Comparison of ENCODE assay signal across 26 mouse cellular contexts in genomic region chr10:68956539-68956938, GRCm38 (mm10).
DNase-seq lines count a peak whose midpoint lies in the region; ATAC-seq lines count a peak whose summit lies in the region.
"Had no signal": no experiment of that assay in that cellular context is flagged by ENCODE, and none has a peak within 500 bp of the region (broad histone marks: within the 10 kb centered on the region; RNA-seq: fewer than 3 reads in every experiment).

No protein-coding gene starts in this region.

- no peaks in the 10 kb centered on the region for H3K4me1 ChIP-seq in embryonic facial prominence, embryonic 14.5 days (ENCODE audit: control insufficient read depth, insufficient read depth, low read length)
- 0 out of 2 replicates have a peak, but pooled peaks cover 2% of the 10 kb centered on the region for H3K4me1 ChIP-seq in embryonic facial prominence, embryonic 10.5 days
- H3K4me1 ChIP-seq: forebrain, embryonic 13.5 days; heart, embryonic 15.5 days; neural tube, embryonic 12.5 days had no signal

- peak; percentile 53 for DNase-seq in embryonic facial prominence, embryonic 14.5 days (ENCODE audit: low spot score)
- no peak for DNase-seq in embryonic facial prominence, embryonic 10.5 days (ENCODE audit: low spot score)
- peak; percentile 31 to 46 for DNase-seq in heart, adult 18-20 months
- DNase-seq in heart, postnatal 25 days (ENCODE audit: low spot score) = no peak
- DNase-seq in brain, adult 2 months (ENCODE audit: low read depth, low spot score) = peak; percentile 20
- peak; percentile 29 for DNase-seq in gastrocnemius, postnatal 25 days
- DNase-seq in adrenal gland, adult 8-10 months = no peak
- DNase-seq in thymus, postnatal 14 days = no peak
- DNase-seq: adrenal gland, postnatal 14 days; kidney, adult 9 months; kidney, postnatal 10 days; layer of hippocampus, postnatal 36 days; liver; lung, embryonic 14.5 days; lung, postnatal 14 days; midbrain, embryonic 14.5 days; right cerebral cortex, adult 18-20 months; thymus, adult 2 months; thymus, postnatal 4 days had no signal

- H3K4me2 ChIP-seq in embryonic facial prominence, embryonic 14.5 days (ENCODE audit: low read depth, low read length) = no peak overlapping the region
- H3K4me2 ChIP-seq: forebrain, embryonic 13.5 days; heart, embryonic 15.5 days; hindbrain, embryonic 14.5 days; lung, embryonic 14.5 days; neural tube, embryonic 12.5 days had no signal

- no peak overlapping the region for H3K27ac ChIP-seq in embryonic facial prominence, embryonic 14.5 days (replicated peaks; ENCODE audit: low read depth, low read length)
- H3K27ac ChIP-seq in embryonic facial prominence, embryonic 10.5 days (replicated peaks) = no peak overlapping the region
- H3K27ac ChIP-seq: forebrain, embryonic 13.5 days; heart, embryonic 15.5 days; hindbrain, embryonic 14.5 days; liver, embryonic 14.5 days; neural tube, embryonic 12.5 days had no signal

- H3K9me3 ChIP-seq in embryonic facial prominence, embryonic 14.5 days (ENCODE audit: control insufficient read depth, low read length) = 0 out of 2 replicates have a peak, but pooled peaks cover 4% of the 10 kb centered on the region
- no peaks in the 10 kb centered on the region for H3K9me3 ChIP-seq in embryonic facial prominence, embryonic 10.5 days
- H3K9me3 ChIP-seq: forebrain, embryonic 13.5 days; heart, embryonic 15.5 days; neural tube, embryonic 12.5 days had no signal

- H3K9ac ChIP-seq in embryonic facial prominence, embryonic 14.5 days (ENCODE audit: low read depth, low read length) = no peak overlapping the region
- H3K9ac ChIP-seq: forebrain, embryonic 13.5 days; heart, embryonic 15.5 days; hindbrain, embryonic 14.5 days; liver, embryonic 14.5 days; lung, embryonic 14.5 days; neural tube, embryonic 12.5 days had no signal

- WGBS in embryonic facial prominence, embryonic 14.5 days = 67% methylated on average over 7 of the region's 7 CpGs
- WGBS in embryonic facial prominence, embryonic 10.5 days = 79% methylated on average over 7 of the region's 7 CpGs

- ATAC-seq in embryonic facial prominence, embryonic 14.5 days (ENCODE audit: low read depth) = no peak
- ATAC-seq: forebrain, embryonic 13.5 days; intestine, postnatal 0 days; Patski had no signal

- no peaks in the 10 kb centered on the region for H3K36me3 ChIP-seq in embryonic facial prominence, embryonic 14.5 days (ENCODE audit: control insufficient read depth, insufficient read depth, low read length)
- H3K36me3 ChIP-seq in embryonic facial prominence, embryonic 10.5 days (replicated peaks) = no peaks in the 10 kb centered on the region
- H3K36me3 ChIP-seq: heart, embryonic 15.5 days; neural tube, embryonic 12.5 days had no signal

- H3K4me3 ChIP-seq in embryonic facial prominence, embryonic 14.5 days (ENCODE audit: low read depth, low read length) = no peak overlapping the region
- H3K4me3 ChIP-seq in embryonic facial prominence, embryonic 10.5 days = no peak overlapping the region
- H3K4me3 ChIP-seq: forebrain, embryonic 13.5 days; heart, embryonic 15.5 days; neural tube, embryonic 12.5 days had no signal

- H3K27me3 ChIP-seq in embryonic facial prominence, embryonic 14.5 days (replicated peaks; ENCODE audit: control insufficient read depth, insufficient read depth, low read length) = no peaks in the 10 kb centered on the region
- no peaks in the 10 kb centered on the region for H3K27me3 ChIP-seq in embryonic facial prominence, embryonic 10.5 days (replicated peaks; ENCODE audit: low read depth, poor library complexity, severe bottlenecking)
- H3K27me3 ChIP-seq: forebrain, embryonic 13.5 days; heart, embryonic 15.5 days; neural tube, embryonic 12.5 days; Patski had no signal

- intact Hi-C loops in heart, postnatal 25 days (cut with DNase I) = no loop called here

Comparison
In these comparisons a context has a peak if more than half of its experiments do, and no peak if none do; other contexts are left out.
1. DNase-seq: peak in embryonic facial prominence, embryonic 14.5 days (single experiment), heart, adult 18-20 months (2 of 2), brain, adult 2 months (single experiment) and gastrocnemius, postnatal 25 days (single experiment); none in embryonic facial prominence, embryonic 10.5 days (single experiment), heart, postnatal 25 days (single experiment), adrenal gland, adult 8-10 months (single experiment) and thymus, postnatal 14 days (single experiment).